Mouse (Mus musculus) layer of hippocampus, adult 8-10 months (tissue): ENCODE results near the gene Slc25a40. TPM values are rescaled to one million over a fixed set of nuclear protein-coding genes. Genes with fewer than 3 reads are reported as not detected.

Experiments
- DNase-seq, 2 experiments: peaks; one replicate each; pipeline ENCODE4 v3.0.0; 2022; ENCODE audit warnings: low spot score in 2 of 2
- total RNA-seq, 4 experiments: library from RNA; stranded (reverse); gene quantifications; 2 replicates each; pipeline ENCODE4 v1.2.4; 2022

Gene Slc25a40
- 10 to 100 TPM; 10.3 to 13.5 (median 12.2) TPM for total RNA-seq

GRCm38 (mm10) chr5:8422157-8422931, at the start of gene Slc25a40, which contains the start of gene Dbf4:
Slc25a40 (plus strand) TSS chr5:8422850.
Dbf4 (minus strand) TSS chr5:8422716.
- peak; percentile 73 to 84 for DNase-seq

GRCm38 (mm10) chr5:8373415-8373814, 49.2 kb upstream of the Slc25a40 start:
- DNase-seq: no peak

DNA sequence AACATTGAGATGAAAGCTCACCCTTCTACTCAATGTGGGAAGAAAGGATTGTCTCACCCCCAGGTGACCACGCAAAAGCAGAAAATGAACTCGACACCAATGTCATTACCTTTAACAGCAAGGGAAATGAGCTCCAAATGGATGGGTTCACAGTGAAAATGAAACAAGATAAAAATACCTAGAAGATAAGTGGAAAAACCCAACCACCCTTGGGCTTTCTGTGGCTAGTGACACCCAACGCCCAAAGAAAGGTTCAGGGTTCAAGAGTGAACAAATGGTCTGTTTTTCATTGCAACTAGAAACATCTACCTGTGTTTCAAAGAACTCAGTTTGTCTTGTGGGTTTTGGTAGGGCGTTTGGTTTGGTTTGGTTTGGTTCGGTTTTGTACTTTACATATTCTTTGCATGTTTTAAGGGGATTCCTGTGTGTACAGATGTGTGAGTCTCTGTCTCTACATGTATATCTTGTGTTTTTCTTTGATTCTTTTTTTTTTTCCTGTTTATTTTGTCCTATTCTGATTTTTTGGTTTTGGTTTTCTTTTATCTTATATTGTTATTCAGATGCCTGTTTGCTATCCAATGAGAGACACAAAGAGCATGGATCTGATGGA, 48.2 kb upstream of the Slc25a40 start:
- no peak for DNase-seq

DNA sequence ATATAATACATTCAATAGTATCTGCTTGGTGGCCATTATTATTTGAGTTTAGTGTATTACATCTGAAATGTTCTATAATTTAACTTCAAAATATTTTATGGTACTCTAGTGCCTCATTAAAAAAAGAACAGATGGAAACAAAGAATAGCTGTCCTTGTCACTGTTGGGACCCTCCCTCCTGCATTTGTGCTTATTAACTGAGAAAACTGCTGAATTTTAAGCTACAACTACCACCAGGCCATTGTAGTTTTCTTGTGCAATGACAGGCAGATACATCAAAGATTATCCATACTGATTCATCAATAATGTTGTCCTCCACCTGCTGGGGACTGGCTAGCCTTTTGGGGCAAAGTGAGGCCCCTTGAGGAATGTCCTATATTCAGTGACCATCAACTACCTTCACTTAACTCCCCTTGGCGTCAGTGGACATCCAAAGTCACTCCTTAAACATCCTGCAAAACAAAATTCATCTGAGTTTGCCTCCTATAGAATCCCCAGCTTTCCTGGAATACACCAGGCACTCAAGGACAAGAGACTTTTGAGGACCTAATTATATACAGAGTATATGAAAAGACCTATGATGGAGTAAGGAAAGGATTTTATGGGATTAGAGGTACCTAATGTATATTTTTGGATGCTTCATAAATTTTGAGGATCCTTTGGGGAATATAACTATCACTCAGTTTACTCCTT, 28.6 kb upstream of the Slc25a40 start:
- DNase-seq: no peak

GRCm38 (mm10) chr5:8397587-8398249, 24.9 kb upstream of the Slc25a40 start:
- DNase-seq: no peak

GRCm38 (mm10) chr5:8408746-8409145, 13.9 kb upstream of the Slc25a40 start:
- DNase-seq: no peak

DNA sequence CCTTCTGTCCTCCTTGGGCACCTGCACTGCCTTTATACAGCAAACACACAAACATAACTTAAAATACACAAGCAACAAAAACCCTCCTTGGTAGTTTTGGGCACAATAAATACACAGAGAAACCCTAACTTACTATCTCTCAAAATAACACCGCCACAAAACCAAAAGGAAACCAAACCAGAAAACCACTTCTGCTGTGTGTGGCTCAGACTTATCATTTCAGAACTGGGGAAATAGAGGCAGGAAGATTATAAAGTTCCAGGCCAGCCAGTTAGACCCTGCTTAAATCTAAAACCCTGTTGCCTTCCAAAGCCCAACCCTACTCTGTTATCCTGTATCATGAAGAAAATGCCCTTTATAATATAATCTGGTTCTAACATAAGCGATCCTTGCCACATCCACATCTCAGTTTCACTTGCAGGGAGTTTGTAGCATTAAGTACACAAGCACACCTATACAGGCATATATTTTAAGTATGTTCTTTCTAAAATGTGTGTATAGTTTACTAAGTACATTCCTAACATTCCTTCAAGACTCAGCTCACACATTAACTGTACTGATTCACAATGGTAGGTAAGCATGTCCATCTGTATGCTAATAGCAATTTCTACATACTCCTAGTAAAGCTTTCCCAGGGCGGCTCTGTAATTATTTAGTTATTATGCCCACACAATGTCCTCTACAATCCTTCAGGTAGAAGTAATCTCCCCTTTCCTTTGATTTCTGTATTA, 5.8 kb upstream of the Slc25a40 start:
- no peak for DNase-seq

GRCm38 (mm10) chr5:8417443-8417842, 5.2 kb upstream of the Slc25a40 start:
- DNase-seq: no peak

DNA sequence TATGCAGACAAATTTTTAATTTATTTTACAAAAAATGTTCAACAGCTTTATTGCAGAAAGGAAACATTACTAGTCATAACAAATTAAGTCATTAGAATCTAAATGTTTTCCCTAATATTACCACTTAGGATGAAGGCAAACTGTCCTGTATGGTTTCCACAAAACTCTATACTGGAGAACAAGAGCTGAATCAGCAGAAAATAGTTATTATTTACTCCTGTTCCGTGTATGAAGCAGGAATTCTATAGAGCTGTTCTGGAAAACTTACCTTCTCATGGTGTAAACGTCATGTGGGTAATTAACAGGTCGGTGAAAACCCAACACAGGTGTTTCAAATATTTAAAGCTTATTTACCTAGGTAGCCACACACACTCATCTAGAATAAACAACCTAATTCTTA, 1.2 kb upstream of the Slc25a40 start:
- DNase-seq: no peak

- DNase-seq: no peak
Measured at GRCm38 (mm10) chr5:8422932-8423928, 580 bp downstream of the Slc25a40 start.

DNA sequence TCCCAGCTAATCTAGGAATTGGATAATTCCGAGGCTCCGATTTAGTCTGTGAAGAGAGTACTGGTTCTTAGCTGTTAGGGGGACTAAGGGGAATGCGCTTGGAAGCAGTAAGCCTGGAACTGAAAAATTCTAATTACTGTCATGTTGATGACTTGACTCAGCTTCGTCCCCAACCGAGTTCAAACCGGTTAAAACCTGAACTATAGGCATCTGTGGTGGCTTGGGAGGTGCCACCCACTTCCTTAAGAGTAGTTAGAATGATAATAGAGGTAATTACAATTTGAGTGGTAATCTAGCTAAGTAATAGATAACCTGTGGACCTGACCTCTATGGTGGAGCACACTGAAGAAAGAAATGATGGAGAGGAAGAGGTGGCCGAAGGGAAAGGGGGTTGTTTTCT, 1.5 kb downstream of the Slc25a40 start:
- DNase-seq: no peak

- DNase-seq: no peak
Measured at GRCm38 (mm10) chr5:8425899-8426298, 3.2 kb downstream of the Slc25a40 start.

- DNase-seq: no peak
Measured at GRCm38 (mm10) chr5:8437481-8438156, 15.0 kb downstream of the Slc25a40 start.

DNA sequence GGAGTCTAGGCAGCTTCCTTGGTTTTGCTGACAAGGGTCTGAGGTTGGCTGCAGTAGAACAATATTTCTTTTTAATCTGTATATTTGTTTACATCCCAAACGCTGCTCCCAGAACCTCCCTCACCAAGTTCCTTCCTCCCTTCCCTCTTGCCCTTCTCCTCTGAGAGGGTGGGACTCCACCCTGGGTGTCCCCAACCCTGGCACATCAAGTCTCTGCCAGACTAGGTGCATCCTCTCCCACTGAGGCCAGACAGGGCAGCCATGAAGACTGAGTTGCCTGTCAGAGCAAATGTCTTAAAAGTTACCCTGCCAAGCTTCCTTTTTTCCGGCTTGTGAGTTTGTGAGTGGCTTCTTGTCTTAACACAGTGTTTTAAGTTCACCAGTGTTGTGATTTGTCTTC, 16.4 kb downstream of the Slc25a40 start:
- no peak for DNase-seq

GRCm38 (mm10) chr5:8455565-8455964, 32.9 kb downstream of the Slc25a40 start:
- DNase-seq: no peak

- DNase-seq: no peak
Measured at GRCm38 (mm10) chr5:8456561-8456960, 33.9 kb downstream of the Slc25a40 start.

- DNase-seq: no peak
Measured at GRCm38 (mm10) chr5:8487989-8488700, 65.5 kb downstream of the Slc25a40 start.

- no peak for DNase-seq
Measured at GRCm38 (mm10) chr5:8488701-8489297, 66.1 kb downstream of the Slc25a40 start.
